Mouse (Mus musculus): ENCODE measurements around the gene Tomm5. TPM values are rescaled to one million over a fixed set of nuclear protein-coding genes. Genes with fewer than 3 reads are reported as not detected.

The Tomm5 gene
- 10 to 100 TPM; 70.2 to 99.3 TPM for total RNA-seq (2021)
- long read RNA-seq, experiment 1, transcript Tomm5-204 (2 exons, 639 nt): major isoform, 68 of 73 reads
- long read RNA-seq, experiment 1, partial matches to known transcripts: 0 of 73 reads
- long read RNA-seq, experiment 1, other reads (novel, unspliced or antisense): 1 of 73 reads
- long read RNA-seq, experiment 2, transcript Tomm5-202 (3 exons, 679 nt): minor isoform, 5 of 59 reads
- long read RNA-seq, experiment 2, transcript Tomm5-204 (2 exons, 639 nt): major isoform, 54 of 59 reads
- long read RNA-seq, experiment 2, partial matches to known transcripts: 0 of 59 reads
- long read RNA-seq, experiment 2, other reads (novel, unspliced or antisense): 0 of 59 reads

DNA sequence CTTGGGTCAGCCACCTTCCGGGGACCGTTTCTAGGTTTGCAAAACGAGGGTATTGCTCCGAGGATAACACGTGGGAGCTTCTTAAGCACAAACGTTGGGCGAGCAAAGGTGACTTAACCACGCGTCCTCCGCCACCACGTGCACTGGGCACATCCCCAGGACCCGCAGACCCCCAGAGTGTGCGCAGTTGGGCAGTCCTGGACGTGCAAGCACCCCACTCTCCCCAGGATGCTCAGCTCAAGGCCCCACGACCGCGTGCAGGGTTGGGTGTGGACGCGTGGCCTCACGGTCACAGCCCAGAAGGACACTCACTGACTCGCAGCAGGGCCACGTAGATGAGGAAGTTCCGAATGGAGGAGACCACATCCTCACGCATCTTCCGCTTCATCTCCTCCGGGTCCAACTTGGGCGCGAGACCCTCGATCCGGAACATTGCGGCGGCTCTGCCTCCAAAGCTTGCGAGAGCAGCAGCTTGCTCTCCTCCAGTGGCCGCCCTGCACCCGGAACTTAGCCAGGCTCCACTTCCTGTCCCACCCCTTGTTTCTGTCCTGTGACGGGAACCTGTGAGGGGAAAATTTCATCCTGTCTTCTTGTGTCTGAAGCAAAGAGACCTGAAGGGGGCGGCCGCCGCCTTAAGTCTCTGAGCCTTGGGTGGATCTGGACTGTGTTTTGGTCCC lies at the start of gene Tomm5:
Gene Tomm5 (minus strand): TSS at position 514 of the 677 bp plus-strand sequence.
- H3K27ac ChIP-seq: peak within 1 kb of the TSS; percentile 89
- intact Hi-C loops (cut with DNase I): loop anchor here (5.0 to 10.0 kb wide), 3 partner anchors 90 to 747 kb away; partner anchors contain the start of genes Polr1e and Shb
- TF ChIP-seq CTCF (IDR thresholded peaks at IDR 0.05): peak; percentile 86
- peak; percentile 92 for DNase-seq
- peak within 1 kb of the TSS; percentile 79 for H3K4me3 ChIP-seq

DNA sequence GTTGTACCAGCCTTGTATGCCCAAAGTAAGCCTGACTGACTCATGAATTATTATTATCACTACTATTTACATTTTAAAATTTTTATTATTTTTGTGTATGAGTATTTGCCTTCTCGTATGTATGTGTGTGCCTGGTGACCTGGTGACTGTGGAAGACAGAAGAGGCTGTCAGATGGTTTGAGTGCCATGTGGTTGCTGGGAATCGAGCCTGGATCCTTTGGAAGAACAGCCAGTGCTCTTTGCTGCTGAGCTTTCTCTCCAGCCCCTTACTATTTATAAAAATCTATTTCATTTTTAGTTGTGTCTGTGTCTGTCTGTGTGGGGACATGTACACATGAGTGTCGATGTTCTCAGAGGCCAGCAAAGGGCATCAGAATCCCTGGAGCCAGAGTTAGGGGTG lies 48.5 kb upstream of the Tomm5 start:
- no peak for DNase-seq
- no peak for TF ChIP-seq CTCF (IDR thresholded peaks at IDR 0.05)
- intact Hi-C loops (cut with DNase I): no loop called here
- Histone ChIP-seq H3K27ac (no peak overlapping the region), H3K4me3 (no peak overlapping the region)

DNA sequence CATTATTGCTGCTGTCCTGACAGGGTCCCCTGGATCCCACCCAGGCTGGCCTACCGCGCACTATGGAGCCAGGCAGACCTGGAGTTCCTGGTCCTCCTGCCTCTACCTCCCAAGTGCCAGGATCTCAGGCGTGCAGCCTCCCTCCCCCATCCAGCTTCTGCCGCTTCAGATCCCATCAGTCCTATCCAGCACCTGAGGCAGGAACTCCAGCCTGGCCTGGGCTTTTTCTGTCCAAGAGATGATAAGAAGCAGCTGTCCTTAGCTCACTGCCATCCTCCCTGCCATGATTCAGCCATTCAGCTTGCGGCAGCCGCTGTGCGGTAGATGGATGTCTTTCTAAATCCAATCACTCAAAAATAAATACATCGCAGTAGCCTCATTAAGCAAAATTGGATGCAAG lies 35.1 kb upstream of the Tomm5 start:
- no peak for DNase-seq
- no peak for TF ChIP-seq CTCF (IDR thresholded peaks at IDR 0.05)
- intact Hi-C loops (cut with DNase I): no loop called here
- Histone ChIP-seq H3K27ac (no peak overlapping the region), H3K4me3 (no peak overlapping the region)

DNA sequence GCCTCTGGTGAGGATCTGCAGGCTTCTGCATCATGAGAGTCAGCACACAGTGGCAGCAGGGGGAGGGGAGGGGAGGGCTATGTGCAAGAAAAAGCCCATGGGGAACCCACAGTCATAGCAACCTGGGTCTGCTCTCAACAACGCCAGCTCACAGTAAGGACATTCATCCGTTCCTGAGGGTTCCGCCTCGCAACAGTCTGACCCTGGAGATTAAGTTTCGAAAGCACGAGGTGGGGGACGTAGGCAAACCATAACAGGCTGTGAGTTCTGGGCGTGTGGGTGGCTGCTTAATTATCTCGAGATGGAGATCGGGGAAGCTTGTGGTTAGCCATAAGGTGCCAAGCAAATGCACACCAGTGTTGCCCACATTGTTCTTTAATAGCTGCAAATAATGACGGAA lies 34.5 kb upstream of the Tomm5 start:
- TF ChIP-seq CTCF (IDR thresholded peaks at IDR 0.05): no peak
- Histone ChIP-seq H3K27ac (no peak overlapping the region), H3K4me3 (peak overlapping the region; percentile 35)
- intact Hi-C loops (cut with DNase I): no loop called here
- peak; percentile 21 for DNase-seq

DNA sequence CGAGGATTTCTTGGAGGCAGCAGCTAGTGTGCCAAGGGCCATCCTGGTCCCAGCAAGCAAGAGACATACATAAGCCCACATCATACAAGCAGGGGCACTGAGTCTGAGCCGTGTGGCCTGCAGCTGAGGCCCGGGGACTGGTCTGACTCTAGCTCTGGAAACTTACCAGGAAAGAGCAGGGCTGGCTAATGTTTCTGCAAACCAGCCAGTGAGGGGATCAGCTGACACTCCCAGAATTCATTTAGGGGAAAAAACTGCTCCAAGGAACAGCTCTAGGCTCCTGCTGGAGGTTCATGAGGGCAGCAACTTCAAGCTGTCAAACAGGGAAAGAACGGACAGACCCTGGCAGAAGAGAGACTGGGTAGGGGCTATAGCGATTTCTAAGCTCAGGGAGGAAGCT lies 33.9 kb upstream of the Tomm5 start:
- TF ChIP-seq CTCF (IDR thresholded peaks at IDR 0.05): no peak
- peak; percentile 30 for DNase-seq
- Histone ChIP-seq H3K4me3 (peak overlapping the region; percentile 35; the same call in 1 of the 2 replicates), H3K27ac (no peak overlapping the region)
- intact Hi-C loops (cut with DNase I): no loop called here

DNA sequence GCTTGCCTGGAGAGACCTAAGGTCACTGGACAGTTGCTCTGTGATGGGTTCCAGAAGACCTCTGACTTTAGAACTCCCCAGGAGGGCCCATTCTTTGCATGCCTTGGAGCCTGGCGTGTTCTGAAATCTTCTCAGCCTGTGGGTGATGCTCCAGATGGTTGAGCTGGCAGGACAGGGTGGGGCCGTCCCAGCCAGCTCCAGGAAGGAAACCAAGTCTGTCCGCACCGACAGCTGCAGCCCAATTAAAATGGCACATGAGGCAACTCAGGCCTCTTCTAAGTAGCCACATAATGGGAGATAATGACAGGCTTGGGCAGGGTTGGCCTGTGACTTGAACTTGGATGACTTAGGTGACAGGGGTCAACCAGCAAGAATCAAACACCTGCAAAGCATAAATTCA lies 29.7 kb upstream of the Tomm5 start:
- no peak overlapping the region for H3K27ac ChIP-seq
- no peak for DNase-seq
- intact Hi-C loops (cut with DNase I): no loop called here
- no peak overlapping the region for H3K4me3 ChIP-seq
- TF ChIP-seq CTCF (IDR thresholded peaks at IDR 0.05): no peak

DNA sequence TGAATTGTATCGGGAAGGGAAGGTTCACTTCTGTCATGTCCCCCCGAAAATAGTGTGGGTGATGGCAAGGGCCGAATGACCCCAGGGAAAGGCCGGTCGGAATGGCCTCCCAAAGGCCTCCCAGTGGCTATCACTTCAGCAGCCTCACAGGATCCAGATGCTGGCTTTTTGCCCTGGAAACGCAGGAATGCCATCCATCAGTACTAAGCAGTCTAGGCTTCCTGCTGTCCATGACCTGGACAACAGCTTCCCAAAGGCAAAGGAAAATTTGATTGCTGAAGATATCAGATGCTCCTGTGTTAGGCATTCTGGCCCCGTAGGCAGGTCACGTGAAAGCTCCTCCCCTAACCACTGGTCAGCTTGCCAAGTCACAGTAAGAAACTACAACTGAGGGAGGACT lies 26.6 kb upstream of the Tomm5 start:
- no peak for DNase-seq
- no peak for TF ChIP-seq CTCF (IDR thresholded peaks at IDR 0.05)
- intact Hi-C loops (cut with DNase I): no loop called here
- H3K4me3 ChIP-seq: no peak overlapping the region
- no peak overlapping the region for H3K27ac ChIP-seq

DNA sequence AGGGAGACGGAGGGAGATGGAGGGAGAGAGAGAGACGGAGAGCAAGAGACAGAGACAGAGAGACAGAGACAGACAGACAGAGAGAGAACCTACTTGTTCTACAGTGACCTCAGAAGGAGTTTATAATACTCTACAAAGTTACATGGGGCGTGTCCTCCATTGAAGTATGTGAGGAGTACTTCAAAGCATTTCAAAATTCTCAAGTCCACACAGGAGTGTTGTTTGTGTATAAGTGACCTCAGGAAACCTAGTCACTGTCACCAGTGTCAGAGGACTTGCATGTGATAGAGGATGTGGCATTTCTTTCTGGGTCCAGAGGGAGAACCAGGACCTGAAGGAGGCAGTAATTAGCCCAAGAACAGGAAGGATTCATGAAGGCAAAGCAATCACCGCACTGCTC lies 23.1 kb upstream of the Tomm5 start:
- intact Hi-C loops (cut with DNase I): no loop called here

DNA sequence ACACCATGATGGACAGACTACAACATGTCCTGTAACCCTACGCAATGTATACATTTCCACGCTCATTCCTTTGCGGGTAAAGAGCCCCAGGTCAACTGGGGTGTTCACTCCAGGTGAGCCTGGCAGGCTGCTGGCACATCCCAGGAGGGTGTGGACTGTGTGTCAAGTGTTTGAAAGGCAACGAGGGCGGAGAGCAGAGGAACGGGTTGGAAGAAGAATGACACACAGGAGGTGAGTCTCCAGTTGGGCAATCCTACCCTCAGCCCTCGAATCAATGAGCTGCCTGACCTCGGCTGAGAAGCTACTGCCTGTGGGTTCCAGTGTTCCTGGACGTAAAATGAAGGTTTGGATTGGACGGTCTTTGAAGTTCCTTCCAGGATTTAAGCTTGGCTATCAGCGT lies 13.4 kb upstream of the Tomm5 start:
- no peak for DNase-seq
- TF ChIP-seq CTCF (IDR thresholded peaks at IDR 0.05): no peak
- Histone ChIP-seq H3K4me3 (no peak overlapping the region), H3K27ac (no peak overlapping the region)
- intact Hi-C loops (cut with DNase I): no loop called here

More for the DNA sequence above, 23.1 kb upstream of the Tomm5 start:
- no peak for TF ChIP-seq CTCF (IDR thresholded peaks at IDR 0.05)
- Histone ChIP-seq H3K27ac (no peak overlapping the region), H3K4me3 (no peak overlapping the region)
- DNase-seq: no peak

DNA sequence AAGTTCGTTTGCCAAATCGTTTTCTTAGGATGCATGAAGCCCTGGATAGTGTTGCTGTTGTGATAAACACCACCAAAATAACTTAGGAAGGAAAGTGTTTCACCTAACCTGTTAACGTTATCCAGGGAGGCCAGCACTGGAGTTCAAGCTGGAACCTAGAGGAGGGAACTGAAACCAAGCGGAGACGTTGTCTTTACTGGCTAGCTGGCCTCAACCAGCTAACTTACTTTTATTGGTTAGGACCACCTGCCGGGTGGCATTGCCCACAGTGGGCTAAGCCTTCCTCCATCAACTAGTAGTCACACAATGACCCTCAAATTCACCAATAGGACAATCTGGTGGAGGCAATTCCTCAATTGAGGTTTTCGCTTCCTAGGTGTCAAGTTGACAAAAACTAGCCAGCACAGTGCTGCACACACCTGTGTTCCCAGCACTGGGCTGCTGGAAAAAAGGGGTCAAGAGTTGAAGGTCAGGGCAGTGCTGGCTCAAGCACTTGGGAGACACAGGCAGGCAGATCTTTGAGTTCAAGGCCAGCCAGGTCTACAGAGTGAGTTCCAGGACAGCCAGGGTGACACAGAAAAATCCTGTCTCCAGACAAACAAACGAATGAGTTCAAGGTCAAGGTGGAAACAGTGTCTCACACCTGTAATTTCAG lies 669 bp upstream of the Tomm5 start:
- no peak for DNase-seq
- no peak for TF ChIP-seq CTCF (IDR thresholded peaks at IDR 0.05)
- intact Hi-C loops (cut with DNase I): loop anchor here (5.0 to 10.0 kb wide), 3 partner anchors 91 to 746 kb away; partner anchors contain the start of genes Polr1e and Shb
- Histone ChIP-seq H3K4me3 (peak overlapping the region; percentile 79), H3K27ac (peak overlapping the region; percentile 89)

DNA sequence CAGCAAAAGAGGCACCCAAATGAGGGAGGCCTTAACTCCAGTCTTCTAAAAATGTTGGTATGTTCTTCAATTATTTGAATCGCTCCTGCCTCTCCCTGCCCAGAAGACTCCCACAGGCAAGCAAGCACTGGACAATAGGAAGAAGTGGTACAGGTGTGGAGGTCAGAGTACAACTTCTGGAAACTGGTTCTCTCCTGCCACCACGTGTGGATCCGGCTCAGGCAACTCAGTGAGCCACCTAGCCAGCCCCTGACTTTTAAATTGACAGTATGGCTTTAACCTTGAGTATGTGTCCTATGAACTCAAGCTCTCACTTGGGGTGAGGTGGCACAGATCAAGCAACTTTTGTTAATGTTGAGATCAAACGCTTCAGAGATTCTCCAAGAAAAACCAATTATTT lies 848 bp downstream of the Tomm5 start:
- no peak for TF ChIP-seq CTCF (IDR thresholded peaks at IDR 0.05)
- intact Hi-C loops (cut with DNase I): loop anchor here (5.0 to 10.0 kb wide), 3 partner anchors 90 to 748 kb away; partner anchors contain the start of genes Polr1e and Shb
- DNase-seq: no peak
- Histone ChIP-seq H3K27ac (peak overlapping the region; percentile 89), H3K4me3 (peak overlapping the region; percentile 79)

DNA sequence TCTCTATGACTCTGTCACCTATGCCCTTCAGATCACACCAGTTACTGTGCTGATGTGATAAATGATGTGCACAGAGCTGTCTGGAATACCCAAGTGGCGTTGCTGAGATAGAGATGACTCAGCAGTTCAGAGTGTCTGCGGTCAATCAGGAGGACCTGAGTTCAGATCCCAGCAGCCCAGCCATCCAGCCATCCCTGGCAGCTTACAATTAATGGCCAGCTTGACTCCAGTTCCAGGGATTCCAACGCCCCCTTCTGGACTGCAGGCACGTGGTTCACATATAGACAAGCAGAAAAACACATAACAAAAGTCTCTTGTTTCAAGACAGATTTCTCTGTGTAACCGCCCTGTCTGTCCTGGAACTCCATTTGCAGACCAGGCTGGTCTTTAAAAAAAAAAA lies 1.5 kb downstream of the Tomm5 start:
- peak overlapping the region; percentile 79 for H3K4me3 ChIP-seq
- no peak overlapping the region for H3K27ac ChIP-seq
- no peak for TF ChIP-seq CTCF (IDR thresholded peaks at IDR 0.05)
- DNase-seq: no peak
- intact Hi-C loops (cut with DNase I): loop anchor here (5.0 to 10.0 kb wide), 3 partner anchors 89 to 748 kb away; partner anchors contain the start of genes Polr1e and Shb
